Mouse (Mus musculus) c-Kit-positive CD71-positive TER-119-positive erythroid progenitor cells, embryonic 14.5 days (primary cell): ENCODE data around the gene Ell2.

Experiments
- DNase-seq: peaks from one replicate; pipeline ENCODE4 v3.0.0-alpha.2; 2013; ENCODE audit warnings: low spot score

Ell2 gene

GRCm38 (mm10) chr13:75766967-75767366, 60.4 kb downstream of the Ell2 start:
- DNase-seq, result no peak

GRCm38 (mm10) chr13:75770744-75771143, 64.2 kb downstream of the Ell2 start:
- DNase-seq, result no peak

- no peak for DNase-seq
Observed at GRCm38 (mm10) chr13:75771404-75771803, 64.8 kb downstream of the Ell2 start.

- DNase-seq, result no peak
Observed at GRCm38 (mm10) chr13:75771984-75772730, 65.6 kb downstream of the Ell2 start.

GRCm38 (mm10) chr13:75775961-75776360, 69.4 kb downstream of the Ell2 start:
- DNase-seq, result no peak

- no peak for DNase-seq
Observed at GRCm38 (mm10) chr13:75776692-75777091, 70.1 kb downstream of the Ell2 start.

- DNase-seq, result no peak
Observed at GRCm38 (mm10) chr13:75778156-75778555, 71.6 kb downstream of the Ell2 start.

GRCm38 (mm10) chr13:75779169-75779568, 72.6 kb downstream of the Ell2 start:
- no peak for DNase-seq

GRCm38 (mm10) chr13:75780096-75780495, 73.5 kb downstream of the Ell2 start:
- no peak for DNase-seq

- DNase-seq, result no peak
Observed at GRCm38 (mm10) chr13:75785726-75786125, 79.2 kb downstream of the Ell2 start.

- DNase-seq, result no peak
Observed at GRCm38 (mm10) chr13:75786264-75786663, 79.7 kb downstream of the Ell2 start.

GRCm38 (mm10) chr13:75787364-75787763, 80.8 kb downstream of the Ell2 start:
- DNase-seq, result no peak

- no peak for DNase-seq
Observed at GRCm38 (mm10) chr13:75788178-75788577, 81.6 kb downstream of the Ell2 start.

- DNase-seq, result no peak
Observed at GRCm38 (mm10) chr13:75789061-75789834, 82.7 kb downstream of the Ell2 start.

- DNase-seq, result no peak
Observed at GRCm38 (mm10) chr13:75790550-75791205, 84.1 kb downstream of the Ell2 start.

GRCm38 (mm10) chr13:75793863-75794629, 87.5 kb downstream of the Ell2 start:
- DNase-seq, result no peak

GRCm38 (mm10) chr13:75797369-75798141, 91.0 kb downstream of the Ell2 start:
- DNase-seq, result peak; percentile 92

GRCm38 (mm10) chr13:75798413-75799302, 92.1 kb downstream of the Ell2 start:
- no peak for DNase-seq

- DNase-seq, result no peak
Observed at GRCm38 (mm10) chr13:75799421-75799820, 92.9 kb downstream of the Ell2 start.

- DNase-seq, result no peak
Observed at GRCm38 (mm10) chr13:75807969-75808368, 101.4 kb downstream of the Ell2 start.
